Mouse (Mus musculus) forebrain, embryonic 16.5 days (tissue): ENCODE measurements around the gene Abca3. TPM values are rescaled to one million over a fixed set of nuclear protein-coding genes. Genes with fewer than 3 reads are reported as not detected.

Experiments used
- ATAC-seq: fragments of 200-750 bp; cut with Nextera tagmentation; 2 replicates; pipeline ENCODE4 v1.8.0; 2017; ENCODE audit warnings: mild to moderate bottlenecking, moderate library complexity
- H3K27ac ChIP-seq: fragments of 300-500 bp; sonication (generic); 2 replicates; pipeline ENCODE4 v1.5.1; 2014; ENCODE audit warnings: low read length, control low read depth
- H3K27me3 ChIP-seq: fragments of 300-500 bp; sonication (generic); replicated peaks from 2 replicates; pipeline ENCODE4 v1.6.1; 2014; ENCODE audit warnings: low read length; ENCODE audit not compliant: control insufficient read depth, insufficient read depth
- H3K36me3 ChIP-seq: fragments of 300-500 bp; sonication (generic); 2 replicates; pipeline ENCODE4 v1.6.1; 2014; ENCODE audit not compliant: control insufficient read depth, insufficient read depth
- H3K4me1 ChIP-seq: fragments of 300-500 bp; sonication (generic); replicated peaks from 2 replicates; pipeline ENCODE4 v1.6.1; 2014; ENCODE audit warnings: low read length; ENCODE audit not compliant: control insufficient read depth, insufficient read depth
- H3K4me2 ChIP-seq: fragments of 300-500 bp; sonication (generic); 2 replicates; pipeline ENCODE4 v1.6.1; 2014; ENCODE audit warnings: mild to moderate bottlenecking, low read length, control low read depth
- H3K4me3 ChIP-seq: fragments of 300-500 bp; sonication (generic); replicated peaks from 2 replicates; pipeline ENCODE4 v1.5.1; 2014; ENCODE audit warnings: mild to moderate bottlenecking, low read length, control low read depth
- H3K9ac ChIP-seq: fragments of 300-500 bp; sonication (generic); replicated peaks from 2 replicates; pipeline ENCODE4 v1.6.1; 2014; ENCODE audit warnings: low read depth, low read length, control low read depth
- H3K9me3 ChIP-seq: fragments of 300-500 bp; sonication (generic); 2 replicates; pipeline ENCODE4 v1.6.1; 2016; ENCODE audit warnings: low read length; ENCODE audit not compliant: control insufficient read depth
- WGBS: fragments of 180-500 bp; shearing (Covaris S2); extraction: QIAGEN DNeasy Blood & Tissue Kit; methylation state at CpG from one replicate; pipeline ENCODE4 v1.1.7; 2014; 5-methylcytosine and 5-hydroxymethylcytosine counted together
- polyA plus RNA-seq: library from polyadenylated mRNA; unstranded; fragments of >200 nt; fragmentation: Nextera tagmentation; extraction: Ambion mirVana; gene quantifications from 2 replicates; pipeline ENCODE4 v1.2.1, GENCODE M21; 2015

The Abca3 gene
- polyA plus RNA-seq, 1 experiment from 2014 or later, result 29.6 TPM

DNA sequence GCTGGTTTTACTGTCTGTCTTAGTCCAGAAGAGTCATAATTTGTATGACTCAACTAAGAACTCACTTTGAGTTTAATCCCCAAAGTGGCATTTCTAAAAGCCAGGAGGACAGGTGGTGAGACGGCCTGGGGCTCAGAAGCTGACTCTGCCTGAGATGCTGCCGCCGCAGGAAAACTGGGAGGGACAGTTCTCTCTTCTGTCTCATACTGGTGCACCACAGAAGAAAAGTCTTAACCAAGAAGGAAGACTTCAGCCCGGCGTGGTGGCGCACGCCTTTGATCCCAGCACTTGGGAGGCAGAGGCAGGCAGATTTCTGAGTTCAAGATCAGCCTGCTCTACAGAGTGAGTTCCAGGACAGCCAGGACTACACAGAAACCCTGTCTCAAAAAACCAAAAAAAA, 74.2 kb downstream of the Abca3 start:
- peaks cover 12% of the 10 kb centered on the region for H3K4me1 ChIP-seq
- WGBS, result 92% methylated on average over 7 of the region's 7 CpGs
- H3K27ac ChIP-seq, result peak overlapping the region; percentile 91
- H3K36me3 ChIP-seq, result peaks cover 23% of the 10 kb centered on the region
- no peaks in the 10 kb centered on the region for H3K9me3 ChIP-seq
- no peak overlapping the region for H3K9ac ChIP-seq
- H3K4me2 ChIP-seq, result no peak overlapping the region
- no peak overlapping the region for H3K4me3 ChIP-seq
- no peaks in the 10 kb centered on the region for H3K27me3 ChIP-seq
- ATAC-seq, result no peak

DNA sequence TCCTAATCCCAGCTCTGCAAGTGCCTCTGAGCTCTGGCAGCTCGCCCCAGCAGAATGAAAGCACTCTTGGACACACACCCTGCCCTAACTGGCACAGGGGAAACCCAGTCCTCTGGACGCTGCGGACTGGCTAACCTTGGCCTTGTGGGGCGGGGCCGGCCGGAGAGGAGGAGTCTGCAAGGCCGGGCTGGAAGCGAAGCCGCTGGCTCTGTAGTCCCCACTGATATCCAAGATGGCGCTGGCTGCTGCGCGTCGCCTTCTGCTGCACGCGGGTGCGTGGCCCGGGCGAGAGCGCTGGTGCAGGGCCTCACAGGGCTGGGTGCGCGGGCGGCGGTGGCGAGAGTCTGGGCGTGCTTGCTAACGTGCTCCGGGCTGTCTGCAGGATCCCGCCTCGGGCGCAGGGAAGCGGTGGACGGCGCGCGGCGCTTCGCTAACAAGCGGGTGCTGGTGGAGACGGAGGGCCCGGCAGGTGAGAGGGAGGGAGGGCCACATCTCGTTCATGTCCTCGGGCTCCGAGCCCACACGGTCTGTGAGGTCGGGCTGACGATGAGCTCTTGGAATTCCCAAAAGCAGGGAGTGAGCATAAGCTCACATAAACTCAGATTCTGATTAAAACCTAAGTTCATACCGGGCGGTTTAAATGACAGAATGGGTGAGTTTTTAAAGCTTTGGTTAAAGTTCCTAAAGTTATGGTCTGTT, 74.9 kb downstream of the Abca3 start, which contains the start of gene Eci1:
Gene Eci1, plus strand, starts transcription at position 171 of the 699 bp plus-strand sequence.
- Histone ChIP-seq H3K27ac (peak within 1 kb of the TSS; percentile 91), H3K36me3 (peaks cover 17% of the 10 kb centered on the region), H3K9ac (peak within 1 kb of the TSS; percentile 85), H3K27me3 (no peaks in the 10 kb centered on the region), H3K4me1 (peaks cover 12% of the 10 kb centered on the region), H3K9me3 (no peaks in the 10 kb centered on the region), H3K4me2 (peak within 1 kb of the TSS; percentile 63), H3K4me3 (peak within 1 kb of the TSS; percentile 73)
- ATAC-seq, result peak; percentile 97
- WGBS, result under 1% methylated on average over 48 of the region's 48 CpGs

DNA sequence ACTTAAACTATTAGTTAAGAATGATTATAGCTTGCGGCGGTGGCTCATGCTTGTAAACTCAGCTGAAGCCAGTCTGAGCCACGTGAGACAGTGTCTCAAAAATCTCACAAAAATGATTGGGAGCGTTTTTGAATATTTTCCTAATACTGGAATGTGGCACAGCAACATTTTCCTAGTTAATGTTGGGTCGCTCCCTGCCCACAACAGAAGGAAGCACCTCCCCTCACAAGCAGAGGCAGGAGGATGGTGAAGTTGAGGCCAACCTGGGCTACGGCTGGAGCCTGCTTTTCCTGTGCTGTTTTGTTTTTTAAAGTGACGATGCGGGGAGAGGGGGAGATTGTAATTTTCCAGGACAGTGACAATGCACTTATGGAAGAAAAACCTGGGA, 75.4 kb downstream of the Abca3 start:
- Histone ChIP-seq H3K4me2 (peak overlapping the region; percentile 63), H3K4me3 (peak overlapping the region; percentile 73), H3K4me1 (peaks cover 12% of the 10 kb centered on the region), H3K27me3 (no peaks in the 10 kb centered on the region), H3K9me3 (no peaks in the 10 kb centered on the region), H3K36me3 (peaks cover 13% of the 10 kb centered on the region), H3K27ac (no peak overlapping the region), H3K9ac (peak overlapping the region; percentile 85)
- no peak for ATAC-seq
- WGBS, result 6% methylated on average over 8 of the region's 8 CpGs

DNA sequence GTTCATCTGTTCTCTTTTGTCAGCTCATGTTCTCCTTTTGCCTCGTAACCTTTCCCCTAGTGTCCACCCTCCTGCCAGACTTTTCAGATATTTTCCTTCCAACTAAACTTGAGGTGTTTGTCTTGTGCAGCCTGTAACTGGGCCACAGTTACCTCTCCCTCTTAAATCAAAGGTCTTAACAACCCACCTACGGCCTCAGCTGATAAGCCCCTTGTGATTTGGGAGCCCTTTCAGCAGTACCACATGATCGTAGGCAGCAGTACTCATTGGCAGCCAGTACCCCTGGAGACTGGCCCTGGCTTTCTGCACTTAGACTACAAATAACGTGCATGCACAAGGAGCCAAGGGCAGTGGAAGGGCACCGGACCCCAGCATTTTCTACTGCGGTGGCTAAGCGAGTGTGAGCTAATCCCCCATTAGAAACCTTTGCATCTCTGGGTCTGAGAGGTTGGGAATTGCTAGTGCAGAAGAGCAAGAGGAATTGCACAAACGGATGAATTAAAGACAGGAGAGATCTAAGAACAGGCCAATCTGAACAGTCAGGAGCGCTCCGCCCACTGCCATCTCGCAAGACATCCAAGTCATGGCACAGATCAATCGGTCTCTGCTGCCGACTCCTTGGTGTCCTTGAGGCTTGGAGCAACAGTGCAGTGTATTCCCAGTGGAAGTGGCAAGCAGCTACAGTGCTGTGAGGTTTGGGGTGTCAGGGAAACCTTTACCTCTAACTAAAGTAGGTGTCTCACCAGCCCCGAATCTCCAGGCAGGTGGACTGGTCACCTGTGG, 77.6 kb downstream of the Abca3 start:
- Histone ChIP-seq H3K36me3 (peaks cover 3% of the 10 kb centered on the region), H3K4me3 (no peak overlapping the region), H3K4me1 (peaks cover 12% of the 10 kb centered on the region), H3K27me3 (no peaks in the 10 kb centered on the region), H3K9me3 (no peaks in the 10 kb centered on the region), H3K9ac (no peak overlapping the region), H3K4me2 (no peak overlapping the region), H3K27ac (no peak overlapping the region)
- WGBS, result 91% methylated on average over 14 of the region's 14 CpGs
- no peak for ATAC-seq

DNA sequence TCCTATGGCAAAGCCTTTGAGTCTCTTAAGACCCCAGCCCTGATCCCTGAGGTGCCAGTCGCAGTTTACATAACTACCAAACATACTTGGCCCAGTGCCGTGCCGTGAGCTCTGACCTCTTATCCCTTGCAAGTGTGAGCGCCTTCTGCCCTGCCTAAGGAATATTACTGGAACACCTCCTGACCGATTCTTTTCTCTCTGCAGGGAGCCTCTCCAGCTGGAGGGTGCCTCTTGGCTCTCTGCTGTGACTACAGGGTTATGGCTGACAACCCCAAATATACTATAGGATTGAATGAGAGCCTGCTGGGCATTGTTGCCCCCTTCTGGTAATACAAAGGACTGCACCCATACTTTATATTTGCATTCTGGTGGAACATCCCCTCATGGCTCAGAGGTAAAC, 85.3 kb downstream of the Abca3 start:
- no peaks in the 10 kb centered on the region for H3K9me3 ChIP-seq
- peak; percentile 56; the same call in 1 of the 2 replicates for ATAC-seq
- no peak overlapping the region for H3K4me3 ChIP-seq
- H3K4me1 ChIP-seq, result no peaks in the 10 kb centered on the region
- 70% methylated on average over 5 of the region's 5 CpGs for WGBS
- peaks cover 12% of the 10 kb centered on the region for H3K36me3 ChIP-seq
- no peak overlapping the region for H3K27ac ChIP-seq
- H3K4me2 ChIP-seq, result no peak overlapping the region
- no peaks in the 10 kb centered on the region for H3K27me3 ChIP-seq
- H3K9ac ChIP-seq, result no peak overlapping the region

DNA sequence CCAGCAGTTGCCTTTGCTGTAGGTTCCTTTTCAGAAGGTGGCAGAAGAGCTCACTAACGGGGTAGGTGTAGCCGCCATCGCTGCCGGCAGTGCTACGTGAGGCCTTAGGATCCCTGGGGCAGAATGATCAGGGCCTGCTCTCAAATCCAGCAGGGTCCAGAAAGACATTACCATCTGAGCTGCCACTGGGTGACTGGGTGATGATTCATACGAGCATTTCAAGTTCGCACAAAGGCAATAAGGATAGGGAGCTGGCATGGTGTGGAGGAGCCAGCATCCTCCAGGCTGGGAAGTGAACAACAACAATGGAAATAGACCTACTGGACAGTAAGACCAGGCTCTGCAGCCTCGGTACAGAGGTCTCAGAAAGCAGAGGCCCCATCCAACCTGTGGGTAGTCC, 88.6 kb downstream of the Abca3 start:
- Histone ChIP-seq H3K4me3 (no peak overlapping the region), H3K9ac (no peak overlapping the region), H3K4me1 (no peaks in the 10 kb centered on the region), H3K27me3 (no peaks in the 10 kb centered on the region), H3K36me3 (peaks cover 24% of the 10 kb centered on the region), H3K4me2 (no peak overlapping the region), H3K27ac (no peak overlapping the region), H3K9me3 (no peaks in the 10 kb centered on the region)
- ATAC-seq, result no peak
- 90% methylated on average over 8 of the region's 8 CpGs for WGBS

DNA sequence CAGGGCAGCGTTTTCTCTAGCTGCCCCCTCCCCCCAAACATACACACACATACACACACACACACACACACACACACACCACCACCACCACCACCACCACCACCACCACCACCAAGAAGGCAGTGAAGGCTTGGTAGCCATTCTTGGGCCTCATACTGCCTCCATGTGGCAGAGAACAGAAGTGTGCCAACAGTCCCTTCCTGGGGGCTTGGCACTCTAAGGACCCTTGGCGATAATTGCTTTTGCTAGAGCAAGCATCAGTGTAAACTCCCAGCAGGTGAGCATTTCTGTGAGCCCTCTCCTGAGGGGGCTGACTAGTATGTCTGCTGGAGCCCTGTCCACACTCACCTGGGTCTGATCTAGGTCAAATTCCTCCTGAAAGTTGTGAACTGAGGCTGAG, 89.4 kb downstream of the Abca3 start:
- Histone ChIP-seq H3K9me3 (no peaks in the 10 kb centered on the region), H3K27ac (no peak overlapping the region), H3K36me3 (peaks cover 32% of the 10 kb centered on the region), H3K4me2 (no peak overlapping the region), H3K4me3 (no peak overlapping the region), H3K27me3 (no peaks in the 10 kb centered on the region), H3K9ac (no peak overlapping the region), H3K4me1 (no peaks in the 10 kb centered on the region)
- WGBS, result 57% methylated on average over 1 of the region's 2 CpGs
- ATAC-seq, result no peak

DNA sequence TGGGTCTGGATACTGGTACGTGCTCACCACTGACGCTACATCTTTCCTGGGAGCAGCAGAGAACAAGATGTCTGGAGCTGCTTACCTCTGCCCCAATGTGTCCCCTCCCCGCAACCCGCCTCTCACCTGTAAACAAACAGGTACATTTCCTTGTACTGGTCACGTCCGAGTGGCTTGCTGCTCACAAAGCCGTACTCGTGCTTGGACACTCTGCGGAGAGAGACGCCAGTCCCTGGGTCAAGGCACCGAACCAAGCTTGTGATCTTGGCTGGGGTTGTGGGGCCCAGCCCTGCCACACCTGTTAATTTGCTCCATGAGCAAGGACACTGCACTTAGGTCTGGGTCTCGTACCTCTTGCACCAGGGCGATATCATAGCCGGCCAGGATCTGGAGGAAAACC, 90.4 kb downstream of the Abca3 start:
- H3K9ac ChIP-seq, result no peak overlapping the region
- 89% methylated on average over 14 of the region's 14 CpGs for WGBS
- no peak overlapping the region for H3K4me2 ChIP-seq
- H3K27me3 ChIP-seq, result no peaks in the 10 kb centered on the region
- H3K4me3 ChIP-seq, result no peak overlapping the region
- no peaks in the 10 kb centered on the region for H3K4me1 ChIP-seq
- H3K36me3 ChIP-seq, result peaks cover 36% of the 10 kb centered on the region
- no peak for ATAC-seq
- no peak overlapping the region for H3K27ac ChIP-seq
- H3K9me3 ChIP-seq, result no peaks in the 10 kb centered on the region

DNA sequence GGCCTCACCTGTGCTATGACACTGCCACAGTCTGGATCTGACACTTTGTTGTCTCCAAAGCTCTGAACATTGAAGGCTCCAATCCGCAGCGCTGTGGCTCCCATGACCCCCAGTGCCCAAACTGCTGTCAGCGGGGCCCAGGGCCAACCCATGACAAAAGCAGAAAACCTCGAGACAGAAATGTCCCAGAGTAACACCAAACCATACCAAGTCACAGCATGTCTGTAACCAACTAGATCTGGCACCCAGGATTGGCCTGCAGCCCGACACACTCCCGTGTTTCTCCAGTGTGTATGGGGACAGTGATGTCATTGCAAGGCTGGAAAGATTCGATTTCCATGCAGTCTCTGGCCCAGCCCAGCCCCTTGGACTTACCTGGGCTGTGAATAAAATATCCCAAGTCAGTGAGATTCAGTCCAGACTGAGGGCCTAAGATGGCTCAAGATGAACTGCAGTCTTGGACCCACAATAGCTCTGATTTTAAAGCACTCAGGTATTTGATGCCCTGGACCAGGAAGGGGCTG, 90.9 kb downstream of the Abca3 start, which contains the start of gene Dnase1l2:
Gene Dnase1l2, minus strand, starts transcription at position 474 of the 524 bp plus-strand sequence.
- 71% methylated on average over 7 of the region's 7 CpGs for WGBS
- no peak for ATAC-seq
- H3K27me3 ChIP-seq, result no peaks in the 10 kb centered on the region

More for the DNA sequence above, 90.9 kb downstream of the Abca3 start, which contains the start of gene Dnase1l2:
- no peak within 1 kb of the TSS for H3K9ac ChIP-seq
- H3K36me3 ChIP-seq, result peaks cover 39% of the 10 kb centered on the region
- no peak within 1 kb of the TSS for H3K4me3 ChIP-seq
- no peak within 1 kb of the TSS for H3K4me2 ChIP-seq
- H3K9me3 ChIP-seq, result no peaks in the 10 kb centered on the region
- H3K4me1 ChIP-seq, result no peaks in the 10 kb centered on the region
- H3K27ac ChIP-seq, result no peak within 1 kb of the TSS
